Mouse (Mus musculus) ES-E14 (cell line): ENCODE results near the gene Cdk2.

Experiments
- CHD2 ChIP-seq: IDR thresholded peaks from 2 replicates; pipeline ENCODE4 v1.6.1; 2014; ENCODE audit warnings: mild to moderate bottlenecking, low read depth, low read length, inconsistent platforms
- HCFC1 ChIP-seq: IDR thresholded peaks from 2 replicates; pipeline ENCODE4 v1.6.1; 2012; ENCODE audit warnings: low read length, inconsistent platforms, borderline replicate concordance; ENCODE audit not compliant: insufficient read depth
- MAFK ChIP-seq: IDR thresholded peaks from 2 replicates; pipeline ENCODE4 v1.6.1; 2014; ENCODE audit warnings: mild to moderate bottlenecking, low read depth, low read length, inconsistent platforms; ENCODE audit not compliant: insufficient read depth
- ZC3H11A ChIP-seq: IDR thresholded peaks from 2 replicates; pipeline ENCODE4 v1.6.1; 2012; ENCODE audit warnings: low read depth, mild to moderate bottlenecking, inconsistent platforms, low read length, borderline replicate concordance
- ZNF384 ChIP-seq: IDR thresholded peaks from 2 replicates; pipeline ENCODE4 v1.6.1; 2012; ENCODE audit warnings: low read depth, low read length, inconsistent platforms

DNA sequence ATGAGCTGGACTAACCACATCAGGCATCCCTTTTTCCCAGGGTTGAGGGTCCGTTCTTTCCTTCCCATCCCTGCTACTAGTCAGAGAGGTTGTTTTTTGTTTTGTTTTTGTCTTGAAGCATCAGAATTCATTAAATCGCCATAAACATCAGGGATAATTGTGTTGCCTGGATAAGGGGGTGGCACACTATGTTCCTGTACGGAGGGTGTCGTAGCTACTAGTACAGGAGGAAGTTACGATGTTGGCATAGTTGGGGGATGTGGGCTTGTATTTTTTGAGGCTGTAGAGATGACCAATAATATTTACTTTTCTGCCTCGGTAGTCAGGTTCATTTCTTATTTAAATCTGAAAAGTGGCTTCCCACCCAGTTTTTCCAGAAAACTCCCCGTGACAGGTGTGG lies 38.4 kb upstream of the Cdk2 start:
- no peak for TF ChIP-seq HCFC1
- no peak for TF ChIP-seq CHD2
- TF ChIP-seq ZNF384 = no peak
- no peak for TF ChIP-seq MAFK
- no peak for TF ChIP-seq ZC3H11A
